Comparison of ENCODE assay signal across 9 mouse cellular contexts in genomic region chr11:80062159-80062558, GRCm38 (mm10). TPM values are rescaled to one million over a fixed set of nuclear protein-coding genes. Genes with fewer than 3 reads are reported as not detected.
DNase-seq lines count a peak whose midpoint lies in the region; ATAC-seq and TF ChIP-seq lines count a peak whose summit lies in the region.
"Had no signal": no experiment of that assay in that cellular context is flagged by ENCODE, and none has a peak within 500 bp of the region (broad histone marks: within the 10 kb centered on the region; RNA-seq: fewer than 3 reads in every experiment).

No protein-coding gene starts in this region.

- no peaks in the 10 kb centered on the region for H3K4me1 ChIP-seq in small intestine, adult 2 months (ENCODE audit: control insufficient read depth, insufficient read depth, insufficient read length, low read length)
- H3K4me1 ChIP-seq in intestine, embryonic 16.5 days (ENCODE audit: control insufficient read depth, insufficient read depth, low read length), result no peaks in the 10 kb centered on the region

- no peak overlapping the region for H3K9ac ChIP-seq in intestine, embryonic 16.5 days (ENCODE audit: low read depth, low read length)
- H3K9ac ChIP-seq: neural tube, embryonic 13.5 days had no signal

- H3K27me3 ChIP-seq in small intestine, adult 2 months (ENCODE audit: control insufficient read depth, insufficient read depth, low read length), result no peaks in the 10 kb centered on the region
- H3K27me3 ChIP-seq in intestine, embryonic 16.5 days (replicated peaks; ENCODE audit: control insufficient read depth, insufficient read depth, low read length), result no peaks in the 10 kb centered on the region
- H3K27me3 ChIP-seq: neural tube, embryonic 13.5 days had no signal

- no peak overlapping the region for H3K4me3 ChIP-seq in small intestine, adult 2 months (ENCODE audit: low read depth, low read length)
- H3K4me3 ChIP-seq in intestine, embryonic 16.5 days (ENCODE audit: low read length), result no peak overlapping the region
- H3K4me3 ChIP-seq: neural tube, embryonic 13.5 days had no signal

- peaks cover 41% of the 10 kb centered on the region for H3K36me3 ChIP-seq in small intestine, adult 2 months (ENCODE audit: control insufficient read depth, insufficient read depth, low read length)
- H3K36me3 ChIP-seq in intestine, embryonic 16.5 days (ENCODE audit: control insufficient read depth, insufficient read depth, low read length), result peaks cover 3% of the 10 kb centered on the region; the same call in 1 of the 2 replicates

- H3K9me3 ChIP-seq in intestine, embryonic 16.5 days (ENCODE audit: control insufficient read depth, low read length), result no peaks in the 10 kb centered on the region
- H3K9me3 ChIP-seq: neural tube, embryonic 13.5 days had no signal

- ATAC-seq in intestine, embryonic 16.5 days, result no peak

- 76% methylated on average over 4 of the region's 4 CpGs for WGBS in small intestine, adult 2 months
- WGBS in intestine, embryonic 16.5 days, result 57% methylated on average over 4 of the region's 4 CpGs

- intact Hi-C loops in heart, postnatal 14 days (cut with DNase I), result no loop called here

- no peak for TF ChIP-seq CTCF in small intestine, adult 2 months (IDR thresholded peaks at IDR 0.05; ENCODE audit: extremely low read depth, insufficient read length, insufficient replicate concordance, low read depth, low read length)

- H3K27ac ChIP-seq in small intestine, adult 2 months (ENCODE audit: insufficient read depth, low read depth, low read length), result 0 out of 2 replicates have a peak overlapping the region, but pooled peaks have one; percentile 10
- H3K27ac ChIP-seq in intestine, embryonic 16.5 days (ENCODE audit: low read length), result no peak overlapping the region
- H3K27ac ChIP-seq: neural tube, embryonic 13.5 days had no signal

- no peak for TF ChIP-seq POLR2A in small intestine, adult 2 months (IDR thresholded peaks at IDR 0.05; ENCODE audit: low read depth, low read length)

- DNase-seq in gastrocnemius, adult 18-20 months (ENCODE audit: low spot score), result peak; percentile 15
- DNase-seq in gastrocnemius, postnatal 10 days, result no peak
- peak; percentile 61 for DNase-seq in lung, postnatal 25 days (ENCODE audit: low spot score)
- DNase-seq in lung, postnatal 4 days, result no peak
- peak; percentile 14 to 17 for DNase-seq in heart, postnatal 14 days
- DNase-seq in cerebellum, adult 9-10 months, result no peak

- no peak overlapping the region for H3K4me2 ChIP-seq in intestine, embryonic 16.5 days (ENCODE audit: low read depth, low read length)
- H3K4me2 ChIP-seq: neural tube, embryonic 13.5 days had no signal

RNA-seq across cellular contexts. Expression of gene Crlf3, which starts 18.6 kb away (rescaled TPM):
- total RNA-seq in gastrocnemius, adult 18-20 months (2021), result 1 to 10 TPM; 3.4 to 3.9 TPM
- 10 to 100 TPM; 11.6 to 14.9 TPM for total RNA-seq in gastrocnemius, postnatal 10 days (2021)
- 10 to 100 TPM; 16.1 to 16.9 TPM for total RNA-seq in heart, postnatal 14 days (2021)
- polyA plus RNA-seq in small intestine, adult 2 months (2012; rRNA removed), result 3.7 and 9.4 TPM in 2 replicates
- 21.8 and 22.9 TPM in 2 replicates for polyA plus RNA-seq in intestine, embryonic 16.5 days (2015; fragmentation: Nextera tagmentation; extraction: Ambion mirVana)

RNA-seq across cellular contexts. Expression of gene Atad5, which starts 27.0 kb away (rescaled TPM):
- under 1 TPM; 0.64 to 0.78 TPM for total RNA-seq in gastrocnemius, adult 18-20 months (2021)
- total RNA-seq in gastrocnemius, postnatal 10 days (2021), result 1 to 10 TPM; 3.6 to 3.8 TPM
- 1 to 10 TPM; 1.8 to 2.0 TPM for total RNA-seq in heart, postnatal 14 days (2021)
- 0.10 and 0.18 TPM in 2 replicates for polyA plus RNA-seq in small intestine, adult 2 months (2012; rRNA removed)
- 4.7 and 5.6 TPM in 2 replicates for polyA plus RNA-seq in intestine, embryonic 16.5 days (2015; fragmentation: Nextera tagmentation; extraction: Ambion mirVana)

Comparison
In these comparisons a context has a peak if more than half of its experiments do, and no peak if none do; other contexts are left out.
1. DNase-seq: peak in gastrocnemius, adult 18-20 months (single experiment), lung, postnatal 25 days (single experiment) and heart, postnatal 14 days (2 of 2); none in gastrocnemius, postnatal 10 days (single experiment), lung, postnatal 4 days (0 of 2) and cerebellum, adult 9-10 months (single experiment).